ENCODE assay signal across 11 mouse cellular contexts in genomic region chr14:33579771-33580484, GRCm38 (mm10). TPM values are rescaled to one million over a fixed set of nuclear protein-coding genes. Genes with fewer than 3 reads are reported as not detected.
A peak's percentile ranks its signal among the peaks of the same experiment; 100 is the strongest.
DNase-seq lines count a peak whose midpoint lies in the region; ATAC-seq and TF ChIP-seq lines count a peak whose summit lies in the region.
"Had no signal": no experiment of that assay in that cellular context is flagged by ENCODE, and none has a peak within 500 bp of the region (broad histone marks: within the 10 kb centered on the region; RNA-seq: fewer than 3 reads in every experiment).

No protein-coding gene starts in this region.

- no peak overlapping the region for H3K27ac ChIP-seq in heart, postnatal 0 days (ENCODE audit: low read depth)
- H3K27ac ChIP-seq in neural tube, embryonic 12.5 days, result no peak overlapping the region
- H3K27ac ChIP-seq: macrophage had no signal

- no peak for DNase-seq in heart, postnatal 0 days (ENCODE audit: low spot score)
- DNase-seq in heart, postnatal 14 days, result no peak
- no peak for DNase-seq in neural tube, embryonic 10.5 days (ENCODE audit: extremely low spot score, low spot score)
- peak; percentile 0 for DNase-seq in induced T-regulatory cell, adult 2 months (ENCODE audit: low read depth)
- no peak for DNase-seq in thymus, postnatal 10 days (ENCODE audit: low spot score in 2 of 2)
- no peak for DNase-seq in gastrocnemius, postnatal 36 days

- no peaks in the 10 kb centered on the region for H3K4me1 ChIP-seq in heart, postnatal 0 days (ENCODE audit: control insufficient read depth, insufficient read depth)
- H3K4me1 ChIP-seq in neural tube, embryonic 12.5 days, result no peaks in the 10 kb centered on the region

- no peaks in the 10 kb centered on the region for H3K27me3 ChIP-seq in heart, postnatal 0 days (ENCODE audit: control insufficient read depth, insufficient read depth, low read length)
- H3K27me3 ChIP-seq in neural tube, embryonic 12.5 days (replicated peaks), result no peaks in the 10 kb centered on the region

- TF ChIP-seq EP300 in heart, postnatal 0 days (IDR thresholded peaks at IDR 0.05; ENCODE audit: low read depth), result no peak

- peak; percentile 8; the same call in 1 of the 2 replicates for TF ChIP-seq CTCF in heart, postnatal 0 days (IDR thresholded peaks at IDR 0.05; ENCODE audit: low read depth)

- no peak overlapping the region for H3K9ac ChIP-seq in heart, postnatal 0 days (replicated peaks; ENCODE audit: low read depth, low read length)
- H3K9ac ChIP-seq in neural tube, embryonic 12.5 days, result no peak overlapping the region

- no peak overlapping the region for H3K4me2 ChIP-seq in heart, postnatal 0 days (ENCODE audit: low read depth, low read length)
- no peak overlapping the region for H3K4me2 ChIP-seq in neural tube, embryonic 12.5 days (replicated peaks)

- intact Hi-C loops in heart, postnatal 14 days (cut with DNase I), result no loop called here
- intact Hi-C loops in gastrocnemius, postnatal 36 days (cut with DNase I), result no loop called here

- no peak overlapping the region for H3K4me3 ChIP-seq in heart, postnatal 0 days (ENCODE audit: low read depth, low read length)
- no peak overlapping the region for H3K4me3 ChIP-seq in neural tube, embryonic 12.5 days

- no peak for ATAC-seq in heart, postnatal 0 days (ENCODE audit: insufficient read depth, low read depth)
- 0 out of 2 replicates have a peak, but pooled peaks have one; percentile 25 for ATAC-seq in neural tube, embryonic 12.5 days (ENCODE audit: low FRiP score, low read depth)

- no peaks in the 10 kb centered on the region for H3K9me3 ChIP-seq in heart, postnatal 0 days (replicated peaks; ENCODE audit: control insufficient read depth, low read length)
- no peaks in the 10 kb centered on the region for H3K9me3 ChIP-seq in neural tube, embryonic 12.5 days

- 63% methylated on average over 7 of the region's 7 CpGs for WGBS in heart, postnatal 0 days
- WGBS in neural tube, embryonic 12.5 days, result 33% methylated on average over 7 of the region's 7 CpGs

- H3K36me3 ChIP-seq in heart, postnatal 0 days (replicated peaks; ENCODE audit: control insufficient read depth, insufficient read depth, low read length), result no peaks in the 10 kb centered on the region
- H3K36me3 ChIP-seq in neural tube, embryonic 12.5 days, result no peaks in the 10 kb centered on the region

RNA-seq across cellular contexts. Expression of gene Ptpn20, which starts 9.1 kb away (rescaled TPM):
- total RNA-seq in heart, postnatal 0 days (2014; rRNA removed; ENCODE audit: low replicate concordance), result not detected in 2 replicates
- polyA plus RNA-seq in heart, postnatal 0 days (2015; fragmentation: Nextera tagmentation; extraction: Ambion mirVana), result 0.07 TPM in 1 of 2 replicates, not detected in the other
- not detected for total RNA-seq in heart, postnatal 14 days (2021)
- 0.10 and 0.11 TPM in 2 replicates for polyA plus RNA-seq in neural tube, embryonic 12.5 days (2016; fragmentation: Nextera tagmentation; extraction: Ambion mirVana)
- total RNA-seq in gastrocnemius, postnatal 36 days (2021), result not detected
- total RNA-seq: heart, adult 8-10 months; hematopoietic stem cell, adult 5-6 weeks had no signal
- polyA plus RNA-seq: macrophage; thymus, postnatal 0 days had no signal
